Mouse (Mus musculus) intestine, embryonic 15.5 days (tissue): Measurements from ENCODE around the gene Pde8b. TPM values are rescaled to one million over a fixed set of nuclear protein-coding genes. Genes with fewer than 3 reads are reported as not detected.

ENCODE experiments used
- polyA plus RNA-seq: library from polyadenylated mRNA; unstranded; fragments of >200 nt; fragmentation: Nextera tagmentation; extraction: Ambion mirVana; gene quantifications from 2 replicates; pipeline ENCODE4 v1.2.1, GENCODE M21; 2015

The Pde8b gene
- polyA plus RNA-seq, 1 experiment from 2014 or later, result 9.5 TPM

Other genes starting within 250 kb of the Pde8b start
- 49.2 and 53.4 TPM in 2 replicates for gene Zbed3, start 73.3 kb upstream of the Pde8b start, polyA plus RNA-seq
- gene Aggf1, start 125.0 kb upstream of the Pde8b start, polyA plus RNA-seq, result 29.8 and 32.3 TPM in 2 replicates
- gene Crhbp, start 194.6 kb upstream of the Pde8b start, polyA plus RNA-seq, result 0.15 and 0.24 TPM in 2 replicates
- gene S100z, start 228.4 kb upstream of the Pde8b start, polyA plus RNA-seq, result 0.43 and 0.51 TPM in 2 replicates